Mouse (Mus musculus) testis, postnatal 10 days (tissue): Measurements from ENCODE around the gene Rpl23.

Experiments used
- DNase-seq: peaks from one replicate; pipeline ENCODE4 v3.0.0; 2021; ENCODE audit warnings: low spot score

The Rpl23 gene

DNA sequence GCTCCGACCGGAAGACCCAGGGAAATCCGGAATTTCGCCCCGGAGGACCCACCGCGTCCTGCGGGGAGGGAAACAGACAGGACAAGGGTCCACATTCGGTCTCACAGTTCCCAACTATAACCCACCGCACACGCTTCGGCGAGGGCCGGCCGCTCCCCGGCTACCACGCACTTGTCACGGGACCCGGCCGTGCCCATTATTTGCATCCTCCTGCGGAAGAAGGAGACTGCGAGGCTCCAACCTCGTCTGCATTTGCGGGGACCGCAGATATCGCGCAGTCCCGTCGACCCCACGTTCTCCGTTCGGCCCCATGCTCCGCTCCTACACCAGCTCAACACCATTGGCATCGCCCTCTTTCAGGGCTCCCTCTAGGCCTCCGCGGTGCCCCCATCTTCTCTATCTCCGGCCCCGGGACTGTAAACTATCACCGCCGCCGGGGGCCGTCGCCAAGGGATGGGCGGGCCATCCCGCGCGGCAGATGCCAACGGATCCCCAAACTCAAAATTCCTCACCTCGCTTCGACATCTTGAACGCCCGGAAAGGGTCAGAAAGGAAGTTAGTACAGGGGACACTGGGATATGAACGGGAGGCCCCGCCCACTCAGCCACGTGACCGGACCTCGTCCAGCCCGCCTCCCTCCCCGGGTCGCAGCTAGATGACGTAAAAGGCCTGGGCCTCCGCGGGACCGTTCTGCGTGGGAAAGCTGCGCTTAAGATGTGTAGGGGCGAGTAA, at the start of gene Rpl23:
Rpl23 (minus strand) TSS at position 606 of the 732 bp plus-strand sequence.
- peak; percentile 100 for DNase-seq

DNA sequence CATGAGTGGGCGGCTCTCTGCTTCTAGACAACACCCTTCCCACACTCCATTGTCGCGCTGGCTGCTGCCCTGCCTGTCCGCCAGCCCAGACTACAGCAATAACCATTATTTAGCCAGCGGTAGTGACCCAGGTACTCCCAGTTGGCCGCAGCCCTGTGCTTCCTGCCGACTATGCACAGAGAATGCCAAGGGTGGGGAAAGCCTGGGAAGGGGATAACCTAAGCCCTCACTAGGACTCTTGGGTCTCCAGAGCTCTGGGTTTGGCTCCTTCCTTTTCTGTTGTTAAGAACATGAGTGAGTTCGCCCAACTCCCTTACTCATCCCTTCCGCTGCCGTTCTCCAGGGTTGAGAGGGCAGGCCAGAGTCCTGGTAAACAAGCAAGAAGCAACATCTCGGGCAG, 49.8 kb upstream of the Rpl23 start:
- no peak for DNase-seq

DNA sequence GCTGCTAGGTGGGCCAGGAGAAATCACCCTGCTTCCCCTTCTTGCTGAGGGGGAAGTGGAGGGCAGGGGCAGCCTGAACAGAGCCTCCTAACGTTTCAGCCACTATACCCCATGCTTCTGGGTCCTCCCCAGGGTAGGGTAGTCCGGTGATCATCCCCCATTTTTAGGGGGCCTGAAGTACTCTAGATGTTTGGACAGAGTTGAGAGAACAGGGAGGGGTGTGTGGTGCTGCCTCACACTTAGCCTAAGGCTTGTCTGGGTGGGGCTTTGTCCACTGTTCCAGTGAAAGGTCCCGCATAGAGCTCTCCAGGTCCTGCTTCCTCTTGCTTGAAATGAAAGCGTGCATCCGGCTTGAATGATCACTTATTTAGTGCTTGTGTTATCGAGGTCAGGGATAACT, 48.3 kb upstream of the Rpl23 start:
- DNase-seq = no peak

DNA sequence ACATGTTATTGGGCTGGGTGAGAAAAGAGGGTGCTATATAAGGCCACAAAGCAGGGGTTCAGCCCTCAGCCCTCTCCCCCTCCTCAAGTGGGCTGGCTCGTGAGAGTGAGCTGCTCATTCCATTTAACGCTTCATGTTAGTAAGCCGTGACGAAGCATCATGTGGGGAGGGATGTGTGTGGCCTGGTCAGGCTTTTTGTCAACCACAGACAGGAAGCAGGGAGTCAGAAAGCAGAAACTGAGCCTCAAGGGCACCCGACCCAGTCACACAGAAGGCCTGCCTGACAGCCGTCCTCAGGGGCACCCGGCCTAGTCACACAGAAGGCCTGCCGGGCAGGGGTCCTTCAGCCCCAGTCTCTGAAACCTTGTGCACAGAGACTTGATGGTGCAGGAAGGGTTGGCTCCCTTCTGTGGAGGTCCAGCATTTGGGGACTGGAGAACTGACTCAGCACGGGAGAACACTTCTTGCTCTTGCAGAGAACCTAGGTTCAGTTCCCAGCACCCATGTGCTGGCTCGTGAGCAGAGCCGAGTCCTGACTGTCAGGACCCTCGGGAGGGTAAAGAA, 47.8 kb upstream of the Rpl23 start:
- no peak for DNase-seq

DNA sequence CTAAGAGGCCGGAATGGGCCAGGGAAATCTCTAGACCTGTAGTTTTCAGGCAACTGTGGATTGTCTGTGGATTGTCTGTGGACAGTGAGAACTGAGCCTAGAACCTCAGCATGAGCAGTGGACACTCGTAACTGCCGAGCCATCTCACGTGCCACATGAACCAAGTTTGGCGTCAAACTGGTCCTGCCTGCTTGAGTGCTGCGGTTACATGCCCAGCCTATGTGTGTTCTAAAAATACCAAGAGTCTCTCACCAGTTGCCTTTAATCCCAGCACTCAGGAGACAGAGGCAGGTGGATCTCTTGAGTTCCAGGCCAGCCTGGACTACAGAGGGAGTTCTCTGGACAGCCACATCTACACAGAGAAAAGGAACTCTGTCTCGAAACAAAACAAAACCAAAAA, 47.1 kb upstream of the Rpl23 start:
- DNase-seq = no peak

DNA sequence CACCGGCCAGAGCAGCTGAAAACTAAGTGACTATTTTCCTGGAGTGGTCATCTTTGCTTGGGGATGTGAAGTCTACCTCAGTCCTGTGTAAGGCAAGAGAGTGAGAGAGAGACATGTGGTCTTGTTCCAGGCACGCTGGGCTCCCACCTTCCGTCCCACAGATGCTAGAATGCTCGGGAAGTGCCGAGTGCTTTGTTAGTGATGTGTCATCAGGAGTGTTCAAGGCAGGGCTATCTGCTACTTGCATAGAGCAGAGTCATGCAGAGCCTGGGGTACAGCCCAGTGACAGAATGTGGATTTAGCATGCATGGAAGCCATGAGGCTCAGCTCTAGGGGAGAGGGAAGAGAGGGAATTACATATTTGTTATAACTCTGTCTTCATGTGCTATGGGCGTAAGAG, 45.4 kb upstream of the Rpl23 start:
- DNase-seq = no peak

DNA sequence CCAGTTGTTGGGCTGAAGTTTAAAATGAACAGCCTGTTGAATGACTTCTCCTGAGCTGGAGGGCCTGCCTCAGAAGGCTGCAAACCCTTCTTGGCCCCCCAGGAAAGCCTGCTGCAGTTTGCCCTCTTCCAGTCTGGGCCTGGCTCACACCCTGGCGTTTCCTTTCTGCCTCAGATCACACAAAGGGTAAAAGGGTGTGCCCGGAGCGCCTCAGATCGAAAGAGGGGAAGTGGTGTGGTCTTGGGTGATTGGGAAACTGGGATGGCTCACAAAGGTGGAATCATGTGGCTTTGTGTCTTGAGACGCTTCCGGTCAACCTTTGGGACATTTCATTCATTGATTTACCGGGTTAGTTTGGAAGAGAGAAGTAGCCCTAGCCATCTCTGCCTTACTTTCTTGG, 44.2 kb upstream of the Rpl23 start:
- no peak for DNase-seq

DNA sequence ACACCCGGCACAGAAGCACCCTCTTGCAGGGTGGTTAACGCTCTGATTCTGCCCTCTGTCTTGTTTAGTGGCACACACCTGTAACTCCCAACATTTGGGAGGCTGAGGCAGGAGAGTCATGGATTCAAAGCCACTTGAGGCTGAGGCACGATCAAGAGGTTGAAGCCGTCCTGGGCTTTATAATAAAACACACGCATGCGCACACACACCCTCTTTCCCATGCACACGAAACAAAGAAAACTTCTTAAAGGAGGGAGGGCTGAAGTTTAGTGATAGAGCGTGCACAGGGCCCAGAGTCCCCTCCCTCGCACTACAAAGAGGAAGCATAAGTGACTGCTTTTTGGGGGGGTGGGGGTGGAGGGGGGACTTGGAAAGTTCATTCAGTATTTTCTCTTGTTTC, 43.7 kb upstream of the Rpl23 start:
- no peak for DNase-seq

DNA sequence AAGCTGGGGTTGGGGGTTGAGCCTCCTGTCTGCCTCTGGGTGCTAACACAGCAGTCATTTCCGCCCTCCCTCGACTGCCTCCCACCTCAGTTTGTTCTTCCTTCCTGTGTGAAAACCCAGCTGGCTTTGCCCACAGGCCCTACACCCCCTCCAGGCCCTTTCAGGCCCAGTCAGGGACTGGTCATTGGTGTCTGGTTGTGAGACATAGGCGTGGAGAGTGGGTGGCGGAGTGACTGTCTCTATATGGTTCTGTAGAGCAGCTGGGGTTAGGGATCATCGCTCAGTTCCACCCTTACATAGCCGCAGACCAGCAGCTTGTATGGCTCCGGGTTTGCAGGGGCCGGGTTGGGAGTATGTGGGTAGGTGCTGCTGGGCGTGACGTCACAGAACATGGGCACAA, 43.1 kb upstream of the Rpl23 start:
- DNase-seq = no peak

DNA sequence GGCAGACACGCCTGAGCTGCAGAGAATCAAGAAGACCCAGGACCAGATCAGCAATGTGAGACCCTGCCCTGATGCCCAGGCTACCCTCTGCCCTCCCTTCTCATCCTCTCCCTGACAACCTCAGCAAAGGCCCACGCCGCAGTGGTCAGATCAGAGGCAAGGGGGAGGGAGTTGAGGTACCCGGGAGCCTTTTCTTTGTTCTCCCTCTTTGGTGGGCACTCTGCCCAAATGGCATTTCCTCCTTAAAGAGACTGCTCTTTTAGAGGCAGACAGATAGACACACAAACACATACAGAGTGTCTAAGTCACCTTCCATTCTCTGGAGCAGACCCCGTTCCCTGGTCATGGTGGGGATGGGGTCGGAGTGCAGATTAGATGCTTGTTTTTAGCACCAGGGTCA, 42.7 kb upstream of the Rpl23 start:
- DNase-seq = no peak

DNA sequence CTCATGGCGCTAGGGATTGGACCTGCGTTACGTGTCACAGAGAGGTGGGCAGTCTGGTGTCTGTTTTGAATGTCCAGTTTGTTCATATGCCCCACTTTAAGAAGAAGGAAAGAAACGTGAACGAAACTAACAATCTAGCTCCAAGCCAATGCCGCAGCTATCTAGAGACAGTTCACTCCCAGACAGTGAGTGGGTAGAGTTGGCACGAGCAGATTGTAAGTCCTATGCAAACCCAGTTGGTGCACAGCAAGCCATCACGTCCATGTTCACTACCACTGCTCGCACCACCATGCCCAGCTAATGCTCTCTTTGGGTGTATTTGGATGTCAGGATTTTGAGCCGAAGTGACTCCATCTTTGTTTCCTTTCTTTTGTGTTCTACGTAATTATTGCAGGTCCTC, 41.9 kb upstream of the Rpl23 start:
- no peak for DNase-seq

DNA sequence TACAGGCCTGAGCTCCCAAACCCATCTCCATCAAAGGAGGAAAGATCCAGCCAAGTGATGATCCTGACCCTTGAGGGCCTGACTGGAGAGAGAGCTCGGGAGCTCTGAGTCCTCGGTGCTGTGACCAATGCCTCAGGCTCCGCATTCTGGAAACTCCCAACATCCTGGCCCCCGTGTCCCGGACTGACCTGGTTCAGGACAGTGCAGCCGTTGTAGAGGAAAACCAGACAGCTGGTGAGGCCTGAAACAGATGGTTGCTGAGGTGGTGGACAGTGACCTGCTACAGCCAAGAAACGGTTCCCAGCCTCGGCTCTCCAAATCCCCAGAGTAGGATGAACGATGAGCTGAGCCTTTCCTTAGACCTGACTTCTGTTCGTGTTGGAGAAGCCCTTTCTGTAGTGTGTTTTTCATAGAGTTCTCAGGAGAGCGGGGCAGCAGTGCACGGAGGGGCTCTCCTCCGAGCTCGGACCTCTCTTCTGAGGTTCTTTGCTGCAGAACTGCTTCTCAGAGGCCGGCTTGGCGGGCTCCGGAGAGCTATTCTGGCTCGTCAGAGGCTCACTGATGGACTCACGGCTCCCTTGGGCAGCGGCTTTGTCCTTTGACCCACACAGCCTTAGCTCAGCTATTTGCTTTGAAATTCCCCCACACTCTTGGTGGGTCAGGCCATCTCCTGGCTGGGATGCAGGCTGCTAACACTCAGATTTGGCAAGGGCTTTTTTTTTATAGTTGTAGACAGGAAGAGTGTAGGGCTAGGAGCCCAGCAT, 40.8 kb upstream of the Rpl23 start:
- DNase-seq = no peak

DNA sequence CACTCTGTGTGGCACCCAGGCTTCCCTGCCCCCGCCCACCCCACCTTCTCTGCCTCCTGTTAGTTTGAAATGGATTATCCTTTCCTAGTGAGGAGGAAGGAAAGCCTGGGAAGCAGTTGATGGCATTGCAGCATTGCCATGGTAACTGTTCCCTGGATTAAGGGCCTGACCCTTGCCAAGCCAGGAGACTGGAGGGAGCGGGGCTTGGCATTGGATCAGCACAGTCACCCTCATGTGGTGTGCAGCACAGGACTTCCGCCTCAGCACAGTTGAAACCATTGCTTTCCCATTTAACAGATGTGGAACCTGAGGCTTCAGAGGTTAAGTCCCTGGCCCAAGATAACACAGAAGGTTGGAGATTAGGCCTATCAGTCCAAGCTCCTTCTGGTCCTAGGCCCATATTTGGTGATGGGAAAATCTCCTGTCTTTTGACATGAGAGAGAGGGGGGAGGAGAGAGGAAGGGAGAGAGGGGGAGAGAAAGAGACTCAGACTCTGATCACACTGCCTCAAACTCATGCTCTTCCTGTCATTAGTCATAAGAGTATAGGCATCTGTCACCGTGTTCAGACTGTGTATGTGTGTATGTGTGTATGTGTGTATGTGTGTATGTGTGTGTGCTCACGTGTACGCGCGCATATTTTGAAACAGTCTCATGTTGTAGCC, 39.3 kb upstream of the Rpl23 start:
- DNase-seq = no peak

DNA sequence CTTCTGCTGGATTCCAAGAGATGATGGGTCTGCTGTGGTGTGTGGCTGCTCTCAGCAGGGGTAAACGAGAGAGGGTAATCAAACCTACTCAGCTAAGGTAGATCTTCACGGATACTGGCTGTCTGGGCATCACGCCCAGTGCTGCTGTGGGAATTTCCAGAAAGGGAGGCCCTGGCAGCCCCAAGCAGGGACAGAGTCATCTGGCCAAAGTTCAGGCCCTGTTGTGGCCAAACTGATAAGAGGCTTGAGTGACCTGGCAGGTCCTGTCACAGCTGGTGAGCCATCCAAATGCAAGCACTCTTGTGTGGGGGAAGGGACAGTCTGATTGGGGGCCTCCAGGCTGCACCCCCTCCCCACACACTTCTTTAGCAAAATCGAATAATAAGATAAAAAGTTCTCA, 38.6 kb upstream of the Rpl23 start:
- DNase-seq = no peak

DNA sequence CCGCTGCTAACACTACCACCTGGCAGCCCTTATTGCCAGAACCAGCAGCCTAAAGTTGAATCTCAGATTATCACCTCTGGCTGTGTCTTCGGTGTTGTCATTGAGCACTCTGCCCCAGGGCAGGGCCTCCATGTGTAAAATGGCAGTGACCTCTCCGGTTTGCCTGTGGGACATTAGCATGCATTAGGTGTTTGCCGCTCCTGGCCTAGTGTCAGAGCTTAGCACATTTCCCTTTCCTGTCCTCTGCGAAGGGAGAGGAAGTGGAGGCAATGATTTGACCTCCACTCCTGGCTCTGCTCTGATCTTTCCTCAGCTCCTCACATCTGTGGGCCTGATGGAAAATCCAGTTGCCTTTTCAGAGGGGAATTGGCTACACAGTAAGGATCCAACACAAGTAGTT, 37.7 kb upstream of the Rpl23 start:
- DNase-seq = no peak

DNA sequence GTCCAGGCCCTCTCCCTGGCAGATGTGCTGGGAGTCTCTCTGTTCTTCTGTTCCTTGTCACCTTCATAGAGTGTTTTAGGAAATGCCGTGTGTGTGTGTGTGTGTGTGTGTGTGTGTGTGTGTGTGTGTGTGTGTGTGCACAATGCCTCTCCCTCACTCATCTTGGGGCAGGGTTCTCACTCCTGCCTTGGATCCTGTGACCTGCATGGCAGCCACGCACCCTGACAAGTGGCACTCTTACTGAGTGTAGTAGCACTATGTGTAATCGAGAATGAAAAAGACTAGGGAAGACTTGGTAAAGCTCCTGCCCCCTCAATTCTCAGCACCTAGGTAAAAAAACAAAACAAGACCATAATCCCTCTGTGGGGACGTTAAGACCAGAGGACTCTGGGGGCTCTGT, 36.9 kb upstream of the Rpl23 start:
- DNase-seq = no peak

DNA sequence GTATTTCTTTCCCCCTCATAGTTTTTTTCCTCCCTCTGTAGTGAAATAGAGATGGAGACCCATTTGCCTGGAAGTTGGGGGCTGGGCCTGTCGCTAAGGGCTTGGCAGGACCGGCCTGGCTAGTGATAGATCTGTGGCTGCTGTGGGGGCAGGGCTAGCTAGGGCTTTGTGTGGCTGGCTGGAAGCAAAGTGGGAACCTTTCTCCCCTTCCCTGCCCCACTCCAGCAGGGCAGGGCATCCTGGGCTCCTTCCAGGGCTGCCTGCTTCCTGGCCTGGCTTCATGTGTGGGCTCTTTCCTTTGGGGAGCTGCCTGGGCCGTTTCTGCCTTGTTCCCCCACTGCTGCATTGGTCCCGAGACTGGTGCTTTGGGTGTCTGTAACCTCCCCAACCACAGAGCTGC, 36.3 kb upstream of the Rpl23 start:
- no peak for DNase-seq

DNA sequence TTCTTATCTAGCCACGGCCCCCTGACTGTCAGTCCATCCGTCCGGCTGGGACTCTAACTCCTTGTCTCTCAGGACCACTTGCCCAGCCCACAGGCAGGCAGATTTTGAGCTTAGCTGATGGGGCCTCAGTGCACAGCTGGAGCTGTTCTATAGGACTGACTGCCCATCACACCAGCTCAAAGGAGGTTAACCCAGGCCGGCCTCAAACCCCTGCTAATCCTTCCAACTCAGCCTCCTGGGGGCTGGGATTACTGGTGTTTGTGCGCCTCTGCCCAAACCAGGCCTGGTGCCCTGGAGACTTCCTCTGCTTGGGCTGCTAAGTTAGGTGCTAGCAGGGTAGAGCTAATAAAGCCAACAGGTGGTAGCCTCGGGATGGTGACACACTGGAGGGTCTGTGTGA, 35.8 kb upstream of the Rpl23 start:
- no peak for DNase-seq

DNA sequence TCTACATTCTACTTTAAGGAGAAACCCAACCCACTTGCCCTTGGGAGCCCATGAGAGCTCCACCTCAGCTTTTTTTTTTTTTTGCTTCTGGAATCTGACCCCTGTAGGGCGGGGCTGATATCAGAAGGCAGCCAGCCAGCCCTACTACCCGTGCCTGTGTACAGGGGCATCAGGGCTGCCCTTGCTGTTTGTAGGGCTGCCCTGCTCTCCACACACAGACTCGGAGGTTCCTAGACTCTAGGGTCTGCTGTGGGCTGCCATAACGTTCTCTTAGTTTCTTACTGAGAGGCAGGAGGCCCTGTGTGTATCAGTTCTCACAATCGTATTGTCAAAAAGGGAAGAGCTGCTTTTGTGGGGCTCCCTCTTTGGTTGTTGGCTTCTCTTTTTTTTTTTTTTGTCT, 35.1 kb upstream of the Rpl23 start:
- no peak for DNase-seq

DNA sequence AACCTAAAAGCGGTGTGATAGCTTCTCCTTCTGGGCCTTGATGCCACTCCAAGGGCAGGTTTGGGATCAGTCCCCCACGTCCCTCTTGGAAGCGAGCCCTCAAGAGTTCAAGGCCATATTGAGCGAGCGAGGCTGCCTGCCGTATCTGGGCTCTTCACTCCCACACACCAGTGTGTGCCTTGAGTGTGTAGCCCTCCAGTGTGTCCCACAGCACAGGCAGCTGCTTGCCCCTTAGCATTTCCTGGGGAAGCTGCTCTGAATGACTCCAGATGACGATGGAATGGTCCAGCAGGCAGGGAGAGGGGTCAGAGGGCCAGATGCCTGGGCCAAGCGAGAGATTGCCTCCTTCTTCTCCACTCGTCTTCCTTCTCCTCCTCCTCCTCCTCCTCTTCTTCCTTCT, 34.7 kb upstream of the Rpl23 start:
- DNase-seq = no peak

DNA sequence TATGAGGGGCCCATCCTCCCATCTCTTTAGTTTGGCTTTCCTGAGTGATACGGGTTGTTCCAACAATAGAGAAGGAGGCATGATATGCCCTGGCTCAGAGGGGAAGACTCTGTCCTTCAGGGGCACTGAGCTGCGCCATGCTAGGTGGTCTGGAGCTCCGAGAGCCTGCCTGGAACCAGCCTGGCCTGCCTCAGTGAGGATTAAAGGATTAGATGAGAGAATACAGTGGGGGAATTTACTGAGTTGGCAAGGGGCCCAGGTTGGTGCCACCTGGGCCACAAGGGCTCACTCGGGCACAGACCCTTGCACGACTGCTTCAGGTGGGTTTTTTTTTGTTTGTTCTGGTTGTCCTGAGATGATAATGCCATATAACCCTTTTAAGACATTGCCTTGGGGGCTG, 33.9 kb upstream of the Rpl23 start:
- no peak for DNase-seq

DNA sequence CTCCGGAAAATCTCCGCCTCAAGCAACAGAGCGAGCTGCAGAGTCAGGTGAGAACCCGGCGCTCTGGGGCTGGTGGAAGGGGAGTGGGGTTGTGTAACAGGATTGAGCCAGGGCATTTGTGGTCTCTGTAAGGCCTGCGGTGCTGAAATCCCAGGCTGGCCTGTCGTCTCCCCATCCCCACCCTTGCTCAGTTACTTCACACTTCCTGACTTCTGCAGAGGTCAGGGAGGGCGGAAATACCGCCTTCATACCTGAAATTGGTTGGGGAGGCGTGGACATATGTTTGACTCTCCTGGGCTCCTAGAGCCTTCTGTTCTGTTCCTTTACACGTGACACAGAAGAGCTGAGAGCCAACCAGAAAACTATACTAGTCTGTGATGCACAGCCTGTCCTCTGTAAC, 33.5 kb upstream of the Rpl23 start:
- DNase-seq = no peak
